Mouse (Mus musculus): ENCODE data around the gene Gm5941. TPM values are rescaled to one million over a fixed set of nuclear protein-coding genes. Genes with fewer than 3 reads are reported as not detected.
"Not testable (repeated sequence)": the region's sequence is repeated elsewhere in the genome, so short reads cannot be mapped to it uniquely, and the experiment has no call there.

Gene Gm5941
- polyA plus RNA-seq (2012; fragmentation: generic; extraction: Trizol) = 0.12 TPM
- long read RNA-seq, experiment 1 = 0 reads
- long read RNA-seq, experiment 2 = 0 reads

DNA sequence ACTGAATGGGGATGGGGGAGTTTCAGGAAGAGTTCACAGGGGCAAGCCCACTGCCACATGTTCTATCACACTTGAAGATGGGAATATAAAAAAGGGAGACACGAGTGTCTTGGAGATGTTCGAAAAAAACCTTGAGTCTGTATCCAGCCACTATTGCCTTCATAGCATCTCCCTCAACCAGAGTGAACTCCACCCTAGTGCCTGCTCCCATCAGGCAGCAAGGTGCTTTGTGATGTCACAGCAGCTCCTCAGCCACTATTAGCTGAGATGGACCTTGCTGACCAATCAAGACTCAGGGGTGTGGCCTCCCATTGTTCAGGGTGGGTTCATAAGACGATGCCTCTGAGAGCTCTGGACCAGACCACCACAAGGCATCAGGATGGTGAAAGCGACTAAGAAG lies at the start of gene Gm5941:
Gene Gm5941 (plus strand): TSS at position 301 of the 400 bp plus-strand sequence.
- H3K4me3 ChIP-seq (ENCODE audit: insufficient read depth, poor library complexity, severe bottlenecking); H3K27me3 ChIP-seq (ENCODE audit: control insufficient read depth, insufficient read depth, insufficient read length); H3K79me2 ChIP-seq (ENCODE audit: control insufficient read depth, insufficient read depth); H3K79me3 ChIP-seq (ENCODE audit: low read depth); H3K36me3 ChIP-seq (ENCODE audit: control insufficient read depth, insufficient read depth); H3ac ChIP-seq (ENCODE audit: control insufficient read depth, insufficient read length, low read depth): not testable (repeated sequence)

DNA sequence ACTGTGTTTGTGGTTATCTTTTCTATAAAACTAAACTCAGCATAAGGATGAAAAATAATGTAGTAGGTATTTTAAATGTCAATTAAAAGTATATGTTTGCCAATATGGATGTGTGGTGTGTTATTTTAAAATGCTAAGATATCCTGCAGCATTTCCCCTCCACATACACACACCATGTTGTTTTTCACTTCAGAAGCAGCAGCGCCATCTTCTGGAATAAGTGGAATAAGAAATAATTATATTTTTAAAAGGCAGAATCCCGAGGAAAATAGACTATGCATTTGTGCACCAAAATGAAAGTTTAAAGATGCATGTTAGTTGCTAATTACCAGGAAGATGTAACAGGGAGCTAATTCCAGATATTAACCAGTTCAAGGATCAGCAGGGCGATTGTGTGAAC lies 29.3 kb upstream of the Gm5941 start:
- TF ChIP-seq MAX (IDR thresholded peaks at IDR 0.05) = no peak
- no peak for TF ChIP-seq CTCF (IDR thresholded peaks at IDR 0.05; ENCODE audit: control insufficient read depth, insufficient read depth, insufficient read length)
- no peak for TF ChIP-seq FOSL1 (IDR thresholded peaks at IDR 0.05; ENCODE audit: insufficient read depth, low read length, poor library complexity, severe bottlenecking)
- no peak for TF ChIP-seq MYOD1 (IDR thresholded peaks at IDR 0.05; ENCODE audit: control insufficient read depth, insufficient read length, low read depth)
- no peak for TF ChIP-seq MYOG (IDR thresholded peaks at IDR 0.05; ENCODE audit: control insufficient read depth, extremely low read depth, insufficient read length)
- no peak for TF ChIP-seq CEBPB (IDR thresholded peaks at IDR 0.05; ENCODE audit: low read depth)
- TF ChIP-seq USF1 (IDR thresholded peaks at IDR 0.05; ENCODE audit: low read depth) = no peak

DNA sequence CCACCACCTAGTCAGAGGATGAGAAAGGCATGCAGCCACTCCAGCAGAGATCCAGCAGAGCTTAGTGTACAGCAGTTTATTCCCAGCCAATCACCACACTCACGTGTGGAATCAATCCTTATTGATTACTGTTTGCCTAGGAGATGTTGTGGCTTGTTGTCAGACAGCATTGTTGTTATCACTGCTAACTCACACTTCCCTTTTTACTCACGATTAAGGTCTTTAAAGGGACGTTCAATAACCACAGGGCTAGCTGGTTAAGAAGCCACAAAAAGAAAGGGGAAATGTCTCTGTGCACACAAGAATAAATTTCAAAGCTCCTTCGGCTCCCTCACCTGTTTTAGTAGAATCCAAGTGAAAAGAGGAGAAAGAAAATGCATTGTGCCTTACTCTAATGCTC lies 25.0 kb upstream of the Gm5941 start:
- no peak overlapping the region for H3ac ChIP-seq (ENCODE audit: control insufficient read depth, insufficient read length, low read depth)
- H3K27me3 ChIP-seq (ENCODE audit: control insufficient read depth, insufficient read depth, insufficient read length) = no peaks in the 10 kb centered on the region
- no peak for TF ChIP-seq FOSL1 (IDR thresholded peaks at IDR 0.05; ENCODE audit: insufficient read depth, low read length, poor library complexity, severe bottlenecking)
- no peak for TF ChIP-seq CTCF (IDR thresholded peaks at IDR 0.05; ENCODE audit: control insufficient read depth, insufficient read depth, insufficient read length)
- TF ChIP-seq USF1 (IDR thresholded peaks at IDR 0.05; ENCODE audit: low read depth) = no peak
- TF ChIP-seq MYOG (IDR thresholded peaks at IDR 0.05; ENCODE audit: control insufficient read depth, extremely low read depth, insufficient read length) = no peak
- no peak for TF ChIP-seq MYOD1 (IDR thresholded peaks at IDR 0.05; ENCODE audit: control insufficient read depth, insufficient read length, low read depth)
- no peak for TF ChIP-seq MAX (IDR thresholded peaks at IDR 0.05)
- no peak for TF ChIP-seq CEBPB (IDR thresholded peaks at IDR 0.05; ENCODE audit: low read depth)
- no peak overlapping the region for H3K4me3 ChIP-seq (ENCODE audit: insufficient read depth, poor library complexity, severe bottlenecking)
- H3K79me3 ChIP-seq (ENCODE audit: low read depth) = no peaks in the 10 kb centered on the region
- no peaks in the 10 kb centered on the region for H3K36me3 ChIP-seq (ENCODE audit: control insufficient read depth, insufficient read depth)
- no peaks in the 10 kb centered on the region for H3K79me2 ChIP-seq (ENCODE audit: control insufficient read depth, insufficient read depth)

More for the DNA sequence above, 29.3 kb upstream of the Gm5941 start:
- Histone ChIP-seq H3K4me3 (ENCODE audit: insufficient read depth, poor library complexity, severe bottlenecking) (no peak overlapping the region), H3K79me3 (ENCODE audit: low read depth) (no peaks in the 10 kb centered on the region), H3K27me3 (ENCODE audit: control insufficient read depth, insufficient read depth, insufficient read length) (no peaks in the 10 kb centered on the region), H3K36me3 (ENCODE audit: control insufficient read depth, insufficient read depth) (no peaks in the 10 kb centered on the region), H3ac (ENCODE audit: control insufficient read depth, insufficient read length, low read depth) (no peak overlapping the region), H3K79me2 (ENCODE audit: control insufficient read depth, insufficient read depth) (no peaks in the 10 kb centered on the region)

DNA sequence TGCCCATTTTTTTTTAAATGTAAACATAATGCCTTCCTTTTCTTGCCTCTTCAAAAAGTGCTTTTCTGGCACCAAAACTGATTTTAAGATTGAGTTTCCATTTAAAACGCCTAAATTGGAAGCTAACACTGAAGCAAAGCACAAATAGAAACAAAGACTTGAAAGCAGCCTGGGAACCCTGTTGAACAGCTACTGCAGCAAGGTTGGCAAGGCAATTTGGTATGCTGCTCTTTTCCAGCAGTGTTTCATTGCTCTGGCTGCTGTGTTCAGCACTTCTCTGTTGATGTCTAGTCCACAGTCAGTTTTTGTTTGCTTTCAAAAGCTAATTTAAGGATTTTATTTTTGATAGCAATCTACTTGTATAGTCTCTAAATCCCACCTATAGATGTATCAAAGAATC lies 8.5 kb downstream of the Gm5941 start:
- no peaks in the 10 kb centered on the region for H3K36me3 ChIP-seq (ENCODE audit: control insufficient read depth, insufficient read depth)
- no peaks in the 10 kb centered on the region for H3K27me3 ChIP-seq (ENCODE audit: control insufficient read depth, insufficient read depth, insufficient read length)
- H3ac ChIP-seq (ENCODE audit: control insufficient read depth, insufficient read length, low read depth) = no peak overlapping the region
- H3K79me2 ChIP-seq (ENCODE audit: control insufficient read depth, insufficient read depth) = no peaks in the 10 kb centered on the region
- no peak for TF ChIP-seq FOSL1 (IDR thresholded peaks at IDR 0.05; ENCODE audit: insufficient read depth, low read length, poor library complexity, severe bottlenecking)
- no peak for TF ChIP-seq USF1 (IDR thresholded peaks at IDR 0.05; ENCODE audit: low read depth)
- TF ChIP-seq CTCF (IDR thresholded peaks at IDR 0.05; ENCODE audit: control insufficient read depth, insufficient read depth, insufficient read length) = no peak
- no peak for TF ChIP-seq MAX (IDR thresholded peaks at IDR 0.05)
- TF ChIP-seq MYOG (IDR thresholded peaks at IDR 0.05; ENCODE audit: control insufficient read depth, extremely low read depth, insufficient read length) = no peak
- TF ChIP-seq MYOD1 (IDR thresholded peaks at IDR 0.05; ENCODE audit: control insufficient read depth, insufficient read length, low read depth) = no peak
- H3K79me3 ChIP-seq (ENCODE audit: low read depth) = no peaks in the 10 kb centered on the region
- no peak overlapping the region for H3K4me3 ChIP-seq (ENCODE audit: insufficient read depth, poor library complexity, severe bottlenecking)

DNA sequence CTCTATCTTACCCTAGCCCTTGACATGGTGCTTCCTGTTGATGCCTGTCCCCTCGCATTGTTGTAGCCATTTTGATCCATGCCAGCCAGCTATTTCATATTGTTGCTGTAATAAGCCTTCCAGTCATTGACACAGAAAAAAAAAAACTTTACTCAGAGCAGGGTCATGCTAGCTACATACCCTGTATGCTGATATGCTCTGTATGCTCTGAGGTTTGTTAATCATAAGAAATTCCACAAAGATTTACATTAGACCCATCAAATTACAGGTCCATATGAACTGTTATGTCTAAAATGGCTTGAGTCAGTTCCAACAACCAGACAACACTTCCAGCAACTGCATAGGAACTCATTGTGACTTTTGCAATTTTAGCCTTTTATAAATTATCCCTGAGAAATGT lies 38.1 kb downstream of the Gm5941 start:
- H3ac ChIP-seq (ENCODE audit: control insufficient read depth, insufficient read length, low read depth) = no peak overlapping the region
- no peak for TF ChIP-seq USF1 (IDR thresholded peaks at IDR 0.05; ENCODE audit: low read depth)
- no peak for TF ChIP-seq CEBPB (IDR thresholded peaks at IDR 0.05; ENCODE audit: low read depth)
- no peak for TF ChIP-seq FOSL1 (IDR thresholded peaks at IDR 0.05; ENCODE audit: insufficient read depth, low read length, poor library complexity, severe bottlenecking)
- TF ChIP-seq MAX (IDR thresholded peaks at IDR 0.05) = no peak
- no peak for TF ChIP-seq MYOG (IDR thresholded peaks at IDR 0.05; ENCODE audit: control insufficient read depth, extremely low read depth, insufficient read length)
- TF ChIP-seq MYOD1 (IDR thresholded peaks at IDR 0.05; ENCODE audit: control insufficient read depth, insufficient read length, low read depth) = no peak
- no peak for TF ChIP-seq CTCF (IDR thresholded peaks at IDR 0.05; ENCODE audit: control insufficient read depth, insufficient read depth, insufficient read length)
- H3K79me3 ChIP-seq (ENCODE audit: low read depth) = no peaks in the 10 kb centered on the region
- H3K36me3 ChIP-seq (ENCODE audit: control insufficient read depth, insufficient read depth) = no peaks in the 10 kb centered on the region
- H3K4me3 ChIP-seq (ENCODE audit: insufficient read depth, poor library complexity, severe bottlenecking) = no peak overlapping the region
- H3K79me2 ChIP-seq (ENCODE audit: control insufficient read depth, insufficient read depth) = no peaks in the 10 kb centered on the region
- H3K27me3 ChIP-seq (ENCODE audit: control insufficient read depth, insufficient read depth, insufficient read length) = no peaks in the 10 kb centered on the region

Other genes starting within 250 kb of the Gm5941 start
- 0.05 TPM for gene Mageb18, start 109.6 kb downstream of the Gm5941 start, polyA plus RNA-seq (2012; fragmentation: generic; extraction: Trizol)

Data from C2C12 (cell line).